Mouse (Mus musculus): Measurements from ENCODE around the gene Spire2. TPM values are rescaled to one million over a fixed set of nuclear protein-coding genes. Genes with fewer than 3 reads are reported as not detected.
A peak's percentile ranks its signal among the peaks of the same experiment; 100 is the strongest.

The Spire2 gene
- polyA plus RNA-seq, 1 experiment: 47.0 TPM

DNA sequence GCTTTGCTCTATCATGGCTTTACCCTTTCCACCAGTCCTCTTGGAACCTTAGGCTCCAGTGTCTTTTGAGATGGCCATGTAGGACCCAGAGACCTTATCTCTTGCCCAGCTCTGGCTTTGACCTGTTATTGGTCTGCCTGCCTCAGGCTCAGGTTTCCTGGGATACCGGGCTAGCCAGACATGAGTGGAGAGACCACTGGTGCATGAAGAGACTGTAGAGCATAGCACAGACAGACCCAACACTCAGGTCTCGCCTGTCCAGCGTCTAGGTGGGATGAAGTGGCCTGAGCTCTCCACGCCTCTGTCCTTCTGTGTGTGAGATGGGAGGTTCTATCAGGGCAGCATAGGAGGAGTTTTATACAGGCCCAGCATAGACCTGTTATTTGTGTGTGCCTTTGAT is 16.6 kb downstream of the Spire2 start:
- no peak for DNase-seq (ENCODE audit: low read depth)
- TF ChIP-seq CTCF (IDR thresholded peaks at IDR 0.05; ENCODE audit: borderline replicate concordance, extremely low read depth, insufficient read depth, insufficient read length) (no peak), POLR2A (IDR thresholded peaks at IDR 0.05; ENCODE audit: borderline replicate concordance, extremely low read depth, insufficient read depth, insufficient read length, poor library complexity, severe bottlenecking) (no peak)

DNA sequence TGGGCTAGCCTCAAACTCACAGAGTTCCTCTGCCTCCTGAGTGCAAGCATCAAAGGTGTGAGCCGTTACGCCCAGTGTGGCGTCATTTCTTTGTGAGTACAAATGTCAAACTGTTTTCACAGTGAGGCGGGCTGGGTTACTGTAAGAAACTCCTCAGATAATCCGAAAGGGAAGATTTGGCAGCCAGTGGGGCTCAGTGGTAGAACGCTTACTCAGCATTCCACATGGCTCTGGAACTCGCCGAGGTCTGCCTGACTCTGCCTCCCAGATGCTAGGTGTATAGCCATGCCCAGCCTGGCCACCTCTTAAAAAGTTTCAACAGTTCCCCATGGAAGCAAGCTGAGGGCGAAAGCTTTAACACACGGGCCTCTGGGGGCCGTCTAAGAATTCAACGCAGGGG is 19.6 kb downstream of the Spire2 start:
- DNase-seq (ENCODE audit: low read depth): no peak
- TF ChIP-seq CTCF (IDR thresholded peaks at IDR 0.05; ENCODE audit: borderline replicate concordance, extremely low read depth, insufficient read depth, insufficient read length): no peak
- no peak for TF ChIP-seq POLR2A (IDR thresholded peaks at IDR 0.05; ENCODE audit: borderline replicate concordance, extremely low read depth, insufficient read depth, insufficient read length, poor library complexity, severe bottlenecking)

DNA sequence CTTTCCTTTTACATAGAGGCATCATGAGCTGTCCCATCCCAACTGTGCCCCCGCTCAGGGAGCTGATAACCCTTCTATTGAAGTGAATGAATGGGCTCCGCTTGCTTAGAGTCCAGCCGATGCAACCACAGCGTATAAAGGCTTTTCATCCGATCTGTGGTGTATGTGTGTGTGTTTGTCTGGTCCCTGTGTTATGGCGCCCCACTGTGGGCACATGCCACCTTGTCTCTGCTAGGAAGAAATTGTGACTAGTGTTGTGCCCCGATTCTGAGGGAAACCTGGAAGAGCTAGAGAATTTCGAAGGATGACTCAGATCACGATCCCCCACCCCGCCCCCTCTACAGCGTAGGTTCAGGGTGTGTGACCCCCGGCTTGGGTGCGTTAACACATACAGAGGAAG is 20.3 kb downstream of the Spire2 start:
- peak; percentile 67 for DNase-seq (ENCODE audit: low read depth)
- TF ChIP-seq POLR2A (IDR thresholded peaks at IDR 0.05; ENCODE audit: borderline replicate concordance, extremely low read depth, insufficient read depth, insufficient read length, poor library complexity, severe bottlenecking) (no peak), CTCF (IDR thresholded peaks at IDR 0.05; ENCODE audit: borderline replicate concordance, extremely low read depth, insufficient read depth, insufficient read length) (peak; percentile 58; the same call in 1 of the 2 replicates)

DNA sequence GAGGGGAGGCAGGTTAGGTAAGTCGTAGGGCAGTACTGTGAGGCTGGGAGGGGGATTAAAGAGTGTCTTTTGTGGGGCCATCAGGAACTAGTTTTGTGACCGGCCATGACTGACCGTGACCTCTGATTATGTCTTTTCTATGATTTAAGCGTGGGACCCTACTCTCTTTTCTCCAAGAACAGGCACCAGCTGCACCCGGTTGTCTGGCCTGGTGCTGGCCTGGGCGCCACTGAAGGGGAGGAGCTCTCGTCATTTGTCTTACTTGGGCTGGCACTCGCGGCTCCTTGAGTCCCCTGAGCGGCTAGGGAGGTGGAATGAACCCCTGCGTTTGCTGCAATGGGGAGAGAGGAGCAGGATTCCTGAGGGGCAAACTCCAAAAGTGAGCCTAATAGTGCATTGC is 20.7 kb downstream of the Spire2 start:
- TF ChIP-seq CTCF (IDR thresholded peaks at IDR 0.05; ENCODE audit: borderline replicate concordance, extremely low read depth, insufficient read depth, insufficient read length) (no peak), POLR2A (IDR thresholded peaks at IDR 0.05; ENCODE audit: borderline replicate concordance, extremely low read depth, insufficient read depth, insufficient read length, poor library complexity, severe bottlenecking) (no peak)
- DNase-seq (ENCODE audit: low read depth): no peak

DNA sequence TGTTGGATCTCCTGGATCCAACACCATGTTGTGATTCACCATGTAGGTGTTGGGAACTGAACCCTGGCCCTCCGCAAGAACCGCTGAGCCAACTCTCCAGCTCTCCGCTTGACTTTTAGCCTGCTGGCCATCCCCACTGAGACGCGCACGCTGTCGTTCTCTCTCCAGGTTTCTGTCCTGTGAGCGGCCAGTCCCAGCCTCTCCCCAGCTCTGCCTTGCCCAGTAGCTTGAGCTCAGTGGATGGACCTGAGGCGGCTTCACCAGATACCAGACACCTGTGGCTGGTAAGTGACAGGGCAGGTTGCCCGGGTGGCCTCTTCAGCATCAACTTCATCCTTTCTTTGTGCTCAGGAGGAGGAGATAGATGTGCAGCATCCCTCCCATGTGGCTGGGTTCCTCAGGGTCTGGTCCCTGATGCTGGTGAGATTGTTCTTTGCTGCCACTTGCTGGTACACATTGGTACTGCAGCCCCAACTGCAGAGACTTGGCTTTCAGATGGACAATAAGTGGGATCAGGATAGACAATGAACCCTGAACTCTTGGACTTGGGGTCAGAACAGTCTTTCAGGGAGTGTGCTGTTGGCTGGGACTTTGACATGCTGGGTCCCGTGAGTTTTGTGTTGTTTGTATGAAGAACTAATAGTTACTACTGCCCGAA is 28.7 kb downstream of the Spire2 start:
- peak; percentile 87 for DNase-seq (ENCODE audit: low read depth)
- TF ChIP-seq POLR2A (IDR thresholded peaks at IDR 0.05; ENCODE audit: borderline replicate concordance, extremely low read depth, insufficient read depth, insufficient read length, poor library complexity, severe bottlenecking) (no peak), CTCF (IDR thresholded peaks at IDR 0.05; ENCODE audit: borderline replicate concordance, extremely low read depth, insufficient read depth, insufficient read length) (peak; percentile 94)

DNA sequence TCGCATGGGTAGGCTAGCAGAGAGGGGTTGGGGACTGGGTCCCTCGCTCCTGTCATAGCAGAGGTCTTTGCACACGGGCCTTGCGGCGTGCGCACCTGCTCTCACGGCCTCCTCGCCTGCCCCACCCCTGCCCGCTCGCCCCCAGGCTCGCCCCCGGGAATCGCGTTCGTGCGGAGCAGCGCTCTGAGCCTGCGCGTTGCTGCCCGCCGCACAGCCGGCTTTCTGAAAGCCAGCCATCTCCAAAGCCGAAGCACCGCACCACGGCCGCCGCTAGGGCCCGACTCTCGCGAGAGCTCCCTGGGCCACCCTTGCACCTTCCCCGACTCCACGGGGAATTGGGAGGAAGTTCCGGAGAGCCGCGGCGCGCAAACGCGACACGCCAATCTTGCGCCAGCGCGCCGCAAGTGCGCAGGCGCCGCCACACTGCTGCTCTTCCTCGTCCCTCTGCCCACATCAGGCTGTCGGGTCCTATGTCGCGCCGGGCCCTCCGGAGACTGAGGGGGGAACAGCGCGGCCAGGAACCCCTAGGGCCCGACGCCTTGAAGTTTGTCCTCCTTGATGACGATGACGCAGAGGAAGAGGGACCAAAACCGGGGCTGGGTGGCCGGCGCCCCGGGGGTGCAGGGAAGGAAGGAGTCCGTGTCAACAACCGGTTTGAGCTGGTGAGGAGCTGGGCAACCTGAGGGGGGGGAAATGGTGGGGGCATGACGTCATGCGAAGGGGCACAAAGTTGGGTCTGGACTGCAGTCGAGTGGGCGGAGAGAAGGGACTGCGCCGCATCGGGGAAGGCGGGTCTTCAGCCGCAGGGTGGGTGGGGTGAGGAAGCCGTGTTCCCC is 41.1 kb downstream of the Spire2 start, which contains the start of gene Tcf25:
Tcf25 (plus strand) TSS at position 351 of the 836 bp plus-strand sequence.
- TF ChIP-seq POLR2A (IDR thresholded peaks at IDR 0.05; ENCODE audit: borderline replicate concordance, extremely low read depth, insufficient read depth, insufficient read length, poor library complexity, severe bottlenecking) (peak; percentile 78; the same call in 1 of the 2 replicates), CTCF (IDR thresholded peaks at IDR 0.05; ENCODE audit: borderline replicate concordance, extremely low read depth, insufficient read depth, insufficient read length) (peak; percentile 61)
- DNase-seq (ENCODE audit: low read depth): peak; percentile 99

DNA sequence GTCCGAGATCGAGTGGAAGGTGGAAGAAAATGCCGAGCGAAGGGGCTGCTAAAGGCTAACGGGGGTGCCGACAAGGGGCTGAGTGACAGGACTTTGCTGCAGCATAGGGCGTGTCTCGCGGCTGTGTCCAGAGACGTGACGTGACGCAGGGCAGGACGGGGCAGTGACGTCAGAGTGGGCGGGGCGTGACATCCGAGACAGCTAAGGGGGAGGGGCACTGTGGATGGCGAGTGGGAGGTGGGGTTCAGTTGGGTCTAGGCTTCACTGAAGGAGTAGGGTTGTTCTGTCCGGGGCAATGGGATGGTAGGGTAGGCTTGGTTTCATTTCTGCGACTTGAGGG is 41.7 kb downstream of the Spire2 start:
- TF ChIP-seq POLR2A (IDR thresholded peaks at IDR 0.05; ENCODE audit: borderline replicate concordance, extremely low read depth, insufficient read depth, insufficient read length, poor library complexity, severe bottlenecking) (no peak), CTCF (IDR thresholded peaks at IDR 0.05; ENCODE audit: borderline replicate concordance, extremely low read depth, insufficient read depth, insufficient read length) (no peak)
- peak; percentile 95 for DNase-seq (ENCODE audit: low read depth)

DNA sequence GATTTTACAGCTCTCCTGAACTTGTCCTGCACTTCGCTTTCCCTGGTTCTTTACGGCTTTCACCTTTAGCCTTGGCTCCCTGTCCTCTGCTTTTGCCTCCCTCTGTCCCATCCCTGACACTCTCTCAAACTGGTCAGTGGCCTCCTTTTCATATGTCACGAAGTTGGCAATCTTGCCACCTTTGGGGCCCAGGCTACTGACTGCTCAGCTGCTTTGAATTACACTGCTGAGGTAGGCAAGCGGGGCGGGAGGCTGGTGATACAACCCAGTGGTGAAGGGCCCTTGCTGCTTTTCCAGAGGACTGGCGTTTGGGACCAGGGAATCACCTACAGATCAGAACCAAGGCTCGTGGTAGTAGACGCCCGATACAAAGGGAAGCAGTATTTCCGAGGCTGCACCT is 43.2 kb downstream of the Spire2 start:
- TF ChIP-seq POLR2A (IDR thresholded peaks at IDR 0.05; ENCODE audit: borderline replicate concordance, extremely low read depth, insufficient read depth, insufficient read length, poor library complexity, severe bottlenecking) (no peak), CTCF (IDR thresholded peaks at IDR 0.05; ENCODE audit: borderline replicate concordance, extremely low read depth, insufficient read depth, insufficient read length) (no peak)
- no peak for DNase-seq (ENCODE audit: low read depth)

DNA sequence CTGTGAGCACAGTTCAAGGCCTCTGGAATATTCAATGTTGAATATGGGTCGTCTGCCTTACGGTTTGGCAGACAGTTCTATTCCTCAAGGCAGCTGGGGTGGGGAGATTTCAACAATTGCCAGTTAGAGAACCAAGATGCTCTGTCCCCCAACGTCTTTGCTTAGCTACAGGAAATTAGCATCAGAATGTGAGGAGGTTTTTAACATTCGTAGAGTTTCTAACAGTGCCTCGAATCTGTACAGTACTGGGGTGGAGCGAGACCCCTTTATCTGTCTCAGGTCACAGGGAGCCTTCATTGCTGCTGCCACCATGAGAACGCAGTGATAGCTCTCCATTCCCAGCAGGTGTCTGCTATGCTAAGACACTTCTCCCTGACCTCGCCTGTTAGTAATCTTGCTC is 43.6 kb downstream of the Spire2 start:
- DNase-seq (ENCODE audit: low read depth): no peak
- TF ChIP-seq CTCF (IDR thresholded peaks at IDR 0.05; ENCODE audit: borderline replicate concordance, extremely low read depth, insufficient read depth, insufficient read length): no peak
- TF ChIP-seq POLR2A (IDR thresholded peaks at IDR 0.05; ENCODE audit: borderline replicate concordance, extremely low read depth, insufficient read depth, insufficient read length, poor library complexity, severe bottlenecking): no peak

DNA sequence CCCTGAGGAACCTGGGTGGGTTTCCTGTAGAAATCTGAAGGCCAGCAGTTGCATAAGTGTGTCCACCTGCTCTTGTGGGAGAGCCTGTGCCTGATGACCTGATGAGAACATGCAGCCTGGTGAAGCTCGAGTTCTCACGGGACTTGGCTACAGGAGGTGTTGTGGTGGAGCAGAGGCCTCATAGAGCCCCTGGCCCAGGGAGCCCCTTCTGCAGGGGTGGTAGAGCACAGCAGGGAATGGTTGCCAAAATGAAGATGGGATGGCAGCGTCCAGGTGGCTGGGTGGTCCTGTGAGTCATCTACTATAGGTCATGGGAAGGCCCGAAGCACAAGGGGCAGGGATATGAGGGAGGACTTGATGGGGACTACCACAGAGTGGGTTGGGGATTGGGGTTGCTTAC is 49.2 kb downstream of the Spire2 start:
- no peak for TF ChIP-seq POLR2A (IDR thresholded peaks at IDR 0.05; ENCODE audit: borderline replicate concordance, extremely low read depth, insufficient read depth, insufficient read length, poor library complexity, severe bottlenecking)
- TF ChIP-seq CTCF (IDR thresholded peaks at IDR 0.05; ENCODE audit: borderline replicate concordance, extremely low read depth, insufficient read depth, insufficient read length): no peak
- DNase-seq (ENCODE audit: low read depth): no peak

DNA sequence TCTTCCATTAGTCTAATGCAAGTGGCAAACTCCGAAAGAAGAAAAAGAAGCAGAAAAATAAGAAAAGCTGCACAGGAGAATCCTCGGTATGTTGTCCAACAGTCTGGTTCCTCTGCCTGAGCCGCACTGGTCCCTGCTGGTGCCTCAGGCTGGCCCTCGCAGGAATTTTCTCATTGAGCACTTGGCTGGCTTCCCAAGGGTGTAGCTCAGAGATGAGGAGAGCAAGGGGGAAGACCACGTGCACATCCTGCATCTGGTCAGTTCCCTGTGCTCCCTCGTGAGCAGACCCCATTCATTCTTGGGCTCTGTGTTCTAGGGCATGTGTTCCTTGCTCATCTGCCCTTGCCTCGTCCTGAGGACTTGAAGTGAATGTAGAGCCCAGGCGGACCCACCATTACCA is 50.0 kb downstream of the Spire2 start:
- no peak for TF ChIP-seq CTCF (IDR thresholded peaks at IDR 0.05; ENCODE audit: borderline replicate concordance, extremely low read depth, insufficient read depth, insufficient read length)
- TF ChIP-seq POLR2A (IDR thresholded peaks at IDR 0.05; ENCODE audit: borderline replicate concordance, extremely low read depth, insufficient read depth, insufficient read length, poor library complexity, severe bottlenecking): no peak
- DNase-seq (ENCODE audit: low read depth): no peak

All from brain, embryonic 14.5 days (tissue).